7 mouse cellular contexts compared by ENCODE assay signal in the genomic region with DNA sequence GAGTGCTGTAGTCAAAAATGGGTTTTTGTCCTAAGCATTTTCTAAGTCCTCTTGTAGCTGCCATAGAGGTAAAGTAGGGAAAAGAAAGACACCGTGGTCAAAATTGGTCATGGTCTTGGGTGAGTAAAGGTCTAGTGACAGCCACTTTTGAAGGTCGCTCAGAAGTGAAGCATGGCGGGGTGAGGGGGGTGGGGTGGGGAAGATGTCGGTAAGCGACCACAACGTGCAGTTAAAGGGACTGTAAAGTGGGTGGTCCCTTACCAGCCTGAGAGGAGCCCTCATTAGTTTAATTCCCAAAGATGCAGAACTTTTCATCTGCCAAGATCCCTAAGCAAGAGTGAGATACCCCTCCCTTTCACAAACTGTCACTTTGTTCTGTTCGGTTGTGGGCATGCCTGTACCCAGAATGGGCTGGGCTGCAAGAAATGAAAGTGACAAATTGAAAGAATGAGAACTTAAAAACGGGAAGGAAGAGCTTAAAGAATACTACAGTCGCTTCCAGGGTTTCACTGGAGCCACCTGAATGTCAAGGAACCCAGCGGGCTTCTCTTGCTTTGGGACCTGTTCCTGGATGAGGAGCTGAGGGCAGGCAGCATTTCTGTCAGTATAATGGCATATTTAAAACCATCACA. TPM values are rescaled to one million over a fixed set of nuclear protein-coding genes. Genes with fewer than 3 reads are reported as not detected.
DNase-seq lines count a peak whose midpoint lies in the region; ATAC-seq lines count a peak whose summit lies in the region.

No protein-coding gene starts in this region.

- H3K27me3 ChIP-seq in forebrain, embryonic 11.5 days (ENCODE audit: control insufficient read depth, insufficient read depth, low read length) = no peaks in the 10 kb centered on the region
- no peaks in the 10 kb centered on the region for H3K27me3 ChIP-seq in liver, embryonic 11.5 days (replicated peaks; ENCODE audit: control insufficient read depth, insufficient read depth, low read length)
- no peaks in the 10 kb centered on the region for H3K27me3 ChIP-seq in stomach, embryonic 15.5 days (replicated peaks)

- peak overlapping the region; percentile 83 for H3K4me2 ChIP-seq in forebrain, embryonic 11.5 days (ENCODE audit: low read depth, low read length, severe bottlenecking)
- H3K4me2 ChIP-seq in liver, embryonic 11.5 days = peak overlapping the region; percentile 95
- peak overlapping the region; percentile 77 for H3K4me2 ChIP-seq in stomach, embryonic 15.5 days

- no peaks in the 10 kb centered on the region for H3K9me3 ChIP-seq in forebrain, embryonic 11.5 days (ENCODE audit: control insufficient read depth, low read length)
- no peaks in the 10 kb centered on the region for H3K9me3 ChIP-seq in liver, embryonic 11.5 days (ENCODE audit: control insufficient read depth, low read length)
- H3K9me3 ChIP-seq in stomach, embryonic 15.5 days = no peaks in the 10 kb centered on the region

- H3K4me1 ChIP-seq in forebrain, embryonic 11.5 days (replicated peaks; ENCODE audit: control insufficient read depth, insufficient read depth, low read length) = peaks cover 3% of the 10 kb centered on the region; the same call in 1 of the 2 replicates
- H3K4me1 ChIP-seq in liver, embryonic 11.5 days (replicated peaks; ENCODE audit: control insufficient read depth, insufficient read depth, low read length) = no peaks in the 10 kb centered on the region; the same call in none of the 2 replicates
- peaks cover 5% of the 10 kb centered on the region for H3K4me1 ChIP-seq in stomach, embryonic 15.5 days

- H3K36me3 ChIP-seq in forebrain, embryonic 11.5 days (ENCODE audit: control insufficient read depth, insufficient read depth, low read length) = no peaks in the 10 kb centered on the region
- no peaks in the 10 kb centered on the region for H3K36me3 ChIP-seq in liver, embryonic 11.5 days (ENCODE audit: control insufficient read depth, insufficient read depth, low read length)
- no peaks in the 10 kb centered on the region for H3K36me3 ChIP-seq in stomach, embryonic 15.5 days

- peak overlapping the region; percentile 64 for H3K4me3 ChIP-seq in forebrain, embryonic 11.5 days (ENCODE audit: low read depth, low read length)
- peak overlapping the region; percentile 79 for H3K4me3 ChIP-seq in liver, embryonic 11.5 days (ENCODE audit: low read depth, low read length)
- peak overlapping the region; percentile 70 for H3K4me3 ChIP-seq in stomach, embryonic 15.5 days (replicated peaks)

- no peak overlapping the region for H3K27ac ChIP-seq in forebrain, embryonic 11.5 days (ENCODE audit: low read depth, low read length)
- no peak overlapping the region for H3K27ac ChIP-seq in liver, embryonic 11.5 days (ENCODE audit: low read depth, low read length)
- H3K27ac ChIP-seq in stomach, embryonic 15.5 days = no peak overlapping the region

- peak; percentile 32 to 43 for DNase-seq in spleen, postnatal 36 days (ENCODE audit: low spot score in 2 of 2)
- no peak for DNase-seq in spleen, adult 12 weeks (ENCODE audit: low spot score)
- DNase-seq in forebrain, embryonic 11.5 days (ENCODE audit: low spot score) = no peak
- DNase-seq in liver, embryonic 11.5 days (ENCODE audit: low spot score) = no peak
- DNase-seq in left cerebral cortex, adult 18-20 months (ENCODE audit: low spot score in 2 of 2) = no peak
- no peak for DNase-seq in frontal cortex, postnatal 14 days (ENCODE audit: low spot score in 2 of 2)

- H3K9ac ChIP-seq in forebrain, embryonic 11.5 days (ENCODE audit: low read length) = peak overlapping the region; percentile 65
- peak overlapping the region; percentile 78 for H3K9ac ChIP-seq in liver, embryonic 11.5 days (ENCODE audit: low read depth, low read length)
- H3K9ac ChIP-seq in stomach, embryonic 15.5 days = no peak overlapping the region

- 10% methylated on average over 10 of the region's 10 CpGs for WGBS in forebrain, embryonic 11.5 days
- 10% methylated on average over 10 of the region's 10 CpGs for WGBS in liver, embryonic 11.5 days
- 15% methylated on average over 10 of the region's 10 CpGs for WGBS in stomach, embryonic 15.5 days

- no peak for ATAC-seq in forebrain, embryonic 11.5 days (replicated peaks; ENCODE audit: low FRiP score)
- no peak for ATAC-seq in liver, embryonic 11.5 days (replicated peaks; ENCODE audit: low FRiP score)
- ATAC-seq in stomach, embryonic 15.5 days (ENCODE audit: insufficient read depth, low FRiP score, low read depth) = no peak

RNA-seq across cellular contexts. Expression of gene Itpr1, which starts 1.5 kb away (rescaled TPM):
- polyA plus RNA-seq in forebrain, embryonic 11.5 days (2014; fragmentation: Nextera tagmentation; extraction: Ambion mirVana) = 7.8 and 8.1 TPM in 2 replicates
- polyA plus RNA-seq in liver, embryonic 11.5 days (2014; fragmentation: Nextera tagmentation; extraction: Ambion mirVana) = 6.9 and 8.3 TPM in 2 replicates
- 9.4 and 13.1 TPM in 2 replicates for polyA plus RNA-seq in stomach, embryonic 15.5 days (2015; fragmentation: Nextera tagmentation; extraction: Ambion mirVana)
- 100 to 1,000 TPM; 477 to 491 TPM for total RNA-seq in left cerebral cortex, adult 18-20 months (2021)

RNA-seq across cellular contexts. Expression of gene Sumf1, which starts 29.0 kb away (rescaled TPM):
- polyA plus RNA-seq in forebrain, embryonic 11.5 days (2014; fragmentation: Nextera tagmentation; extraction: Ambion mirVana) = 15.0 and 17.4 TPM in 2 replicates
- polyA plus RNA-seq in liver, embryonic 11.5 days (2014; fragmentation: Nextera tagmentation; extraction: Ambion mirVana) = 16.2 and 17.6 TPM in 2 replicates
- 23.1 and 26.1 TPM in 2 replicates for polyA plus RNA-seq in stomach, embryonic 15.5 days (2015; fragmentation: Nextera tagmentation; extraction: Ambion mirVana)
- 10 to 100 TPM; 22.4 to 23.8 TPM for total RNA-seq in left cerebral cortex, adult 18-20 months (2021)

Comparison
In these comparisons a context has a peak if more than half of its experiments do, and no peak if none do; other contexts are left out.
1. DNase-seq: peak in spleen, postnatal 36 days (2 of 2); none in spleen, adult 12 weeks (single experiment), forebrain, embryonic 11.5 days (single experiment), liver, embryonic 11.5 days (single experiment), left cerebral cortex, adult 18-20 months (0 of 2) and frontal cortex, postnatal 14 days (0 of 2).
2. Peak in every context shown above with its lines, with median percentiles within 50 percentile points of each other: H3K4me2 ChIP-seq and H3K4me3 ChIP-seq.